Mouse (Mus musculus) E14TG2a.4 (cell line): Measurements from ENCODE around the gene Marveld3.
A peak's percentile ranks its signal among the peaks of the same experiment; 100 is the strongest.

Experiments
- H3K27me3 ChIP-seq: 2 replicates; pipeline ENCODE4 v1.6.1; 2014; ENCODE audit warnings: low read length, control low read depth; ENCODE audit not compliant: insufficient read depth
- H3K36me3 ChIP-seq: 2 replicates; pipeline ENCODE4 v1.6.1; 2014; ENCODE audit warnings: low read length, control low read depth; ENCODE audit not compliant: insufficient read depth
- H3K4me1 ChIP-seq: replicated peaks from 2 replicates; pipeline ENCODE4 v1.6.1; 2014; ENCODE audit warnings: low read depth, low read length, control low read depth
- H3K4me3 ChIP-seq: replicated peaks from 2 replicates; pipeline ENCODE4 v1.5.1; 2014; ENCODE audit warnings: mild to moderate bottlenecking, low read length
- H3K9me3 ChIP-seq: 2 replicates; pipeline ENCODE4 v1.6.1; 2014; ENCODE audit warnings: low read length, control low read depth
- CTCF ChIP-seq: conservative IDR thresholded peaks from 2 replicates; pipeline ENCODE4 v1.5.1; 2014; ENCODE audit warnings: low read length
- NANOG ChIP-seq: IDR thresholded peaks from 2 replicates; pipeline ENCODE4 v1.6.1; 2014; ENCODE audit warnings: borderline replicate concordance, low read length, mixed read lengths
- POU5F1 ChIP-seq: IDR thresholded peaks from 2 replicates; pipeline ENCODE4 v1.6.1; 2014; ENCODE audit warnings: low read length, borderline replicate concordance

Marveld3 gene

DNA sequence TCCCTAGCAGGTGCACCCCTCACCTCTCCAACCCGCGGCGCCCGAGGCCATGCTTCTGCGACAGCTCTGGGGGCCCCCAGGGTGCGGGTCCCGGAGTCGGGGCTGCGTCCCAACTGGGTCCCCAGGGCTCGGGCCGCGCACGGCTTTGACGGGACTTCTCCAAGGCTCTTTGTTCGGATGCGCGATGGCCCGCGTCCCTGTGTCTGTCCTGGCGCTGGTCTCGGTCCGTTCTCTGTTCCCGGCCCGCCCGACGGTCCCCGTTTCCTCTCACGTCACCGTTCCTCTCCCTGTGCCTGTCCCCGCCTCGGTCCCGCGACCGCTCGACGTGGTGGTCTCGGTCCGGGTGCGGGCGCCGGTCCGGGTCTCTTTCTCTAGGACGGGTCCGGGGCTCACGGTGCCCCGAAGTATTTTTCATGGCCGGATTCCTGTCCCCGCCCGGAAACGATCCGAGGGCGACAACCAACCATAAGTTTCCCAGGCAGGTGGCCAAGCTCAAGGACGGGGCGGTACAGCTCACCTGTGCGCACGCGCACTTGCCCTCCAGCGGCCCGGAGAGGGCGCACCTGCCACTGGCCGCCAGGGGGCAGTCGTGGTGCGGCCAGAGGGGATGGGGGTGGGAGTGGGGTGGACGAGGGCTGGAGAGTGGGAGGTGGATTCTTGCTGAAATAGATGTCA is at the start of gene Marveld3:
TSS of gene Marveld3 (minus strand) at position 511 of the 675 bp plus-strand sequence.
- no peak for TF ChIP-seq NANOG
- TF ChIP-seq CTCF, result peak; percentile 29; the same call in 1 of the 2 replicates
- Histone ChIP-seq H3K4me3 (peak within 1 kb of the TSS; percentile 85), H3K9me3 (no peaks in the 10 kb centered on the region), H3K27me3 (peaks cover 59% of the 10 kb centered on the region), H3K4me1 (peaks cover 27% of the 10 kb centered on the region), H3K36me3 (no peaks in the 10 kb centered on the region)

- Histone ChIP-seq H3K4me1 (peaks cover 35% of the 10 kb centered on the region), H3K4me3 (no peak overlapping the region), H3K27me3 (0 out of 2 replicates have a peak, but pooled peaks cover 2% of the 10 kb centered on the region), H3K36me3 (no peaks in the 10 kb centered on the region), H3K9me3 (no peaks in the 10 kb centered on the region)
- TF ChIP-seq POU5F1 (no peak), CTCF (peak; percentile 85)
Observed at GRCm38 (mm10) chr8:110010868-110011267, 48.9 kb upstream of the Marveld3 start.

- TF ChIP-seq POU5F1 (no peak), NANOG (no peak), CTCF (no peak)
- Histone ChIP-seq H3K36me3 (no peaks in the 10 kb centered on the region), H3K4me1 (peaks cover 35% of the 10 kb centered on the region)
Observed at GRCm38 (mm10) chr8:110008995-110009446, 47.0 kb upstream of the Marveld3 start.

DNA sequence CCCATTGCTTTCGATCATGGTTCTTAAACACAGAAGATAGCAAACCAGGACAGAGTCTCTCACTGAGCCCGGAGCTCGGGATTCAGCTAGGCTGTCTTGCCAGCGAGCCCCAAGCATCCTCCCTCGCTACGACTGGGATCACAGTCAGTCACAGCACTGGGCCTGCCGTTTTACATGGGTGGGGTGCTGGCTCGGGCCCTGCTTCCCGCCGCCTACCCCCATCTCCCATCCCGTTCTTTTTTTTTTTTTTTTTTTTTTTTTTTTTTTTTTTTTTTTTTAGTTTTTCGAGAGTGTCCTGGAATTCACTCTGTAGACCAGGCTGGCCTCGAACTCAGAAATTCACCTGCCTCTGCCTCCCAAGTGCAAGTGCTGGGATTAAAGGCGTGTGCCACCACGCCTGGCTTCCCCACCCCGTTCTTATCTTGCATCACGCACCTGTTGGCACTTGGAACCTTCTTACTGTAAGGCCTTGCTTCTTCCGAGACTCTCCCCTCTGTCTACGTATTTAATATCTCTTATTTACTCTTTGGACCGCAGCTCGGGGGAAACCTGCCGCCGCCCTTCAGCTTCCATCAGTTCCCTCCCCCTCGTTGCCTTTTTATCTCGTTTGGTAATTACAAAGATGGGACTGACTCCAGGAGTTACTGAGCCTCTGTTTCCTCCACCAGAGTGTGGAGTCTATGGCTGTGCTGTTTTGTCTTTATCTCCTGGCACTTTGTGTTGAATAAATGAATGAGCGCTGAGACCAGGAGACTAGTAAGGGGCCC is 46.4 kb upstream of the Marveld3 start:
- Histone ChIP-seq H3K4me1 (peaks cover 35% of the 10 kb centered on the region), H3K4me3 (peak overlapping the region; percentile 52), H3K27me3 (peaks cover 4% of the 10 kb centered on the region), H3K9me3 (no peaks in the 10 kb centered on the region), H3K36me3 (no peaks in the 10 kb centered on the region)
- TF ChIP-seq POU5F1 (no peak), NANOG (no peak), CTCF (no peak)

More at GRCm38 (mm10) chr8:110008995-110009446, 47.0 kb upstream of the Marveld3 start:
- peak overlapping the region; percentile 52 for H3K4me3 ChIP-seq
- no peaks in the 10 kb centered on the region for H3K9me3 ChIP-seq
- peaks cover 6% of the 10 kb centered on the region for H3K27me3 ChIP-seq

- Histone ChIP-seq H3K4me3 (no peak overlapping the region), H3K9me3 (no peaks in the 10 kb centered on the region), H3K27me3 (peaks cover 15% of the 10 kb centered on the region), H3K36me3 (no peaks in the 10 kb centered on the region), H3K4me1 (peaks cover 35% of the 10 kb centered on the region)
- no peak for TF ChIP-seq CTCF
Observed at GRCm38 (mm10) chr8:110006312-110007023, 44.5 kb upstream of the Marveld3 start.

DNA sequence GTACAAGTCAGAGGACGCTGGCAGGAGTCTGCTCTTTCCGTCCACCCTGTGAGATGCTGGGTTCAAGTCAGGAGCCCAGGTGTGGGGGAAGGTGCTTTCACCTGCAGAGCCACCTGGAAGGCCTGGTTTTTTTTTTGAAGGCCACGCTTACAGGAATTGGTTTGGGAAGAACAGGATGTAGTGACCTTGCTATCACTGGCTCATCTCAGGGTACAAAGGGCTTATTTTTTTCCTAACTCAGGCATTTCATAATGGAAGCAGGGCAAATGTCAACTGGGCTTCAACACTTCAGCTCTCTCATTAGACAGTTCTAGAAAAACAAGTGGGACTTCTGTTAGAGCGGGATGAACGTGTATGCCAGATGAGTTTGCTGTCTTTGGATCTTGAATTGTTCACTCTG is 42.3 kb upstream of the Marveld3 start:
- Histone ChIP-seq H3K36me3 (no peaks in the 10 kb centered on the region), H3K9me3 (no peaks in the 10 kb centered on the region), H3K4me3 (no peak overlapping the region), H3K4me1 (peaks cover 30% of the 10 kb centered on the region), H3K27me3 (peaks cover 29% of the 10 kb centered on the region)
- TF ChIP-seq CTCF (no peak), NANOG (no peak), POU5F1 (no peak)

GRCm38 (mm10) chr8:110002953-110003352 is 41.0 kb upstream of the Marveld3 start:
- Histone ChIP-seq H3K36me3 (no peaks in the 10 kb centered on the region), H3K9me3 (no peaks in the 10 kb centered on the region), H3K27me3 (peaks cover 29% of the 10 kb centered on the region), H3K4me3 (no peak overlapping the region), H3K4me1 (peaks cover 18% of the 10 kb centered on the region)
- peak; percentile 82 for TF ChIP-seq CTCF
- TF ChIP-seq POU5F1, result no peak

- Histone ChIP-seq H3K27me3 (peaks cover 29% of the 10 kb centered on the region), H3K9me3 (no peaks in the 10 kb centered on the region), H3K36me3 (no peaks in the 10 kb centered on the region), H3K4me3 (no peak overlapping the region), H3K4me1 (no peaks in the 10 kb centered on the region; the same call in 1 of the 2 replicates)
- TF ChIP-seq CTCF (no peak), POU5F1 (no peak), NANOG (no peak)
Observed at GRCm38 (mm10) chr8:109999974-110000373, 38.0 kb upstream of the Marveld3 start.
